Mouse (Mus musculus): Measurements from ENCODE around the gene Osbpl10.

Osbpl10 gene

GRCm38 (mm10) chr9:115064834-115065233 lies 86.5 kb downstream of the Osbpl10 start:
- DNase-seq (ENCODE audit: inconsistent age in 2 of 2, low spot score in 1 of 2), result no peak

- no peak for DNase-seq (ENCODE audit: inconsistent age in 2 of 2, low spot score in 1 of 2)
Measured at GRCm38 (mm10) chr9:115067071-115067470, 88.7 kb downstream of the Osbpl10 start.

- DNase-seq (ENCODE audit: inconsistent age in 2 of 2, low spot score in 1 of 2), result no peak
Measured at GRCm38 (mm10) chr9:115075191-115075590, 96.8 kb downstream of the Osbpl10 start.

GRCm38 (mm10) chr9:115088295-115088993 lies 110.1 kb downstream of the Osbpl10 start:
- peak; percentile 75 to 87 for DNase-seq (ENCODE audit: inconsistent age in 2 of 2, low spot score in 1 of 2)

- no peak for DNase-seq (ENCODE audit: inconsistent age in 2 of 2, low spot score in 1 of 2)
Measured at GRCm38 (mm10) chr9:115089644-115090043, 111.3 kb downstream of the Osbpl10 start.

- no peak for DNase-seq (ENCODE audit: inconsistent age in 2 of 2, low spot score in 1 of 2)
Measured at GRCm38 (mm10) chr9:115096481-115096880, 118.1 kb downstream of the Osbpl10 start.

GRCm38 (mm10) chr9:115097340-115097739 lies 119.0 kb downstream of the Osbpl10 start:
- DNase-seq (ENCODE audit: inconsistent age in 2 of 2, low spot score in 1 of 2), result no peak

- DNase-seq (ENCODE audit: inconsistent age in 2 of 2, low spot score in 1 of 2), result no peak
Measured at GRCm38 (mm10) chr9:115100181-115100915, 122.0 kb downstream of the Osbpl10 start.

GRCm38 (mm10) chr9:115107430-115107829 lies 129.1 kb downstream of the Osbpl10 start:
- peak; percentile 22 to 58 for DNase-seq (ENCODE audit: inconsistent age in 2 of 2, low spot score in 1 of 2)

GRCm38 (mm10) chr9:115110655-115111054 lies 132.3 kb downstream of the Osbpl10 start:
- no peak for DNase-seq (ENCODE audit: inconsistent age in 2 of 2, low spot score in 1 of 2)

GRCm38 (mm10) chr9:115117314-115117713 lies 138.9 kb downstream of the Osbpl10 start:
- DNase-seq (ENCODE audit: inconsistent age in 2 of 2, low spot score in 1 of 2), result no peak

GRCm38 (mm10) chr9:115120276-115120675 lies 141.9 kb downstream of the Osbpl10 start:
- DNase-seq (ENCODE audit: inconsistent age in 2 of 2, low spot score in 1 of 2), result peak; percentile 72 to 91

- peak; percentile 73 to 90 for DNase-seq (ENCODE audit: inconsistent age in 2 of 2, low spot score in 1 of 2)
Measured at GRCm38 (mm10) chr9:115120678-115121224, 142.4 kb downstream of the Osbpl10 start.

- no peak for DNase-seq (ENCODE audit: inconsistent age in 2 of 2, low spot score in 1 of 2)
Measured at GRCm38 (mm10) chr9:115127342-115127741, 149.0 kb downstream of the Osbpl10 start.

GRCm38 (mm10) chr9:115133926-115134325 lies 155.6 kb downstream of the Osbpl10 start:
- no peak for DNase-seq (ENCODE audit: inconsistent age in 2 of 2, low spot score in 1 of 2)

GRCm38 (mm10) chr9:115134736-115135135 lies 156.4 kb downstream of the Osbpl10 start:
- no peak for DNase-seq (ENCODE audit: inconsistent age in 2 of 2, low spot score in 1 of 2)

GRCm38 (mm10) chr9:115135352-115135751 lies 157.0 kb downstream of the Osbpl10 start:
- no peak for DNase-seq (ENCODE audit: inconsistent age in 2 of 2, low spot score in 1 of 2)

- DNase-seq (ENCODE audit: inconsistent age in 2 of 2, low spot score in 1 of 2), result no peak
Measured at GRCm38 (mm10) chr9:115137858-115138257, 159.5 kb downstream of the Osbpl10 start.

- no peak for DNase-seq (ENCODE audit: inconsistent age in 2 of 2, low spot score in 1 of 2)
Measured at GRCm38 (mm10) chr9:115139597-115140332, 161.4 kb downstream of the Osbpl10 start.

GRCm38 (mm10) chr9:115147141-115147540 lies 168.8 kb downstream of the Osbpl10 start:
- no peak for DNase-seq (ENCODE audit: inconsistent age in 2 of 2, low spot score in 1 of 2)

GRCm38 (mm10) chr9:115147586-115148355 lies 169.4 kb downstream of the Osbpl10 start:
- no peak for DNase-seq (ENCODE audit: inconsistent age in 2 of 2, low spot score in 1 of 2)

Measured in adrenal gland, adult (tissue).